Comparison of ENCODE assay signal across 8 mouse cellular contexts in the genomic region with DNA sequence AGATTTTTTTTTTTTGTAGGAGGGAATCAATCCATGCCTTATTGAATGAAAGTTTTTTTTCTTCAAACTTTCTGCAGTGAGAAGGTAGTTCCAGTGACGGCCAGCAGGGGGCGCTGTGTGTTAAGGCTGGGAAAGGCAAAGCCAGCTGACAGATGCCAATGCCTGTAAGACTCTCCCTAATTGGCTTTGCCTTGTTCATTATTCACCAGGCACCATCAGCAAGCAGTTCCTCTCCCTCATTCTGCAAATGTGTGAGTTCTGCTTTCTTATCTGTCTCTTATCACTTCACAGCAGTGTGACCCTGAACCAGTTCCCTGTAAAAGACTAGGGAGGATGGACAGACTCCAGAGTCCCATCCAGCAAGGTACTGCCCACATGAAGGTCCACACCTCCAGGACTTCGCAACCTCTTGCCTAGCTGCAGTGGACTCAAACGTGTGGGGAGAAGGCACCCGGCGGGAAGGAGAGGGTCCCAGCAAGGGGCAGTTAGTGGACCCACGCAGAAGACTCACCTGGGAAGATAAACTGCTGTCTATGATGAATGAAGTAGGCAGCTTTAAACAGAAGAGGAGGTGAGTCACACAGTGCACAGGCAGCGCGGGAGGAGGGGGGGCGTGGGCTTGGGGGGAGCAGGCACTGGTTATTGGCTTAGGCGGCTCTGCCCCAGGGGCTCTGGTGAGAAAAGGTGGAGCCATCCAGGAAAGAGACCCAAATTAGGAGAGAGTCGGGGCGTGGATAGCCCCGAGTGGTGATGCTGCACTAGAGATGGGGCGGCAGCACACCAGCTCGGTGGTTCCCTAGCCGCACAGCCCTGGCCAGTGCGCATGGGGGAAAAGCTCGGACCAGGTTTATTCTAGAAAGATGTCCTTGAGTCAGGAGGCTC. TPM values are rescaled to one million over a fixed set of nuclear protein-coding genes. Genes with fewer than 3 reads are reported as not detected.
A peak's percentile ranks its signal among the peaks of the same experiment; 100 is the strongest.
DNase-seq lines count a peak whose midpoint lies in the region; ATAC-seq and TF ChIP-seq lines count a peak whose summit lies in the region.

No protein-coding gene starts in this region.

- 0 out of 2 replicates have a peak overlapping the region, but pooled peaks have one; percentile 16 for H3K27ac ChIP-seq in heart, embryonic 13.5 days (replicated peaks)
- H3K27ac ChIP-seq in liver, embryonic 14.5 days, result no peak overlapping the region

- no peak overlapping the region for H3K4me3 ChIP-seq in heart, embryonic 13.5 days
- H3K4me3 ChIP-seq in liver, embryonic 14.5 days (ENCODE audit: insufficient read depth in 1 of 2, low read depth in 2 of 2, low read length in 2 of 2), result no peak overlapping the region

- peak; percentile 61 for ATAC-seq in CD4-positive, CD25-positive, alpha-beta regulatory T cell, adult 4 months
- 0 out of 2 replicates have a peak, but pooled peaks have one; percentile 50 for ATAC-seq in erythroblast, adult 5-6 weeks (replicated peaks; ENCODE audit: low FRiP score, poor library complexity, severe bottlenecking)
- ATAC-seq in heart, embryonic 13.5 days (ENCODE audit: extremely low read depth, insufficient number of reproducible peaks, low FRiP score, low TSS enrichment), result no peak
- ATAC-seq in liver, embryonic 14.5 days (ENCODE audit: insufficient read depth), result no peak
- ATAC-seq in neutrophil, adult 5-6 weeks (ENCODE audit: extremely low read depth, insufficient number of reproducible peaks, low FRiP score, poor library complexity, severe bottlenecking), result peak; percentile 42

- peaks cover 75% of the 10 kb centered on the region for H3K36me3 ChIP-seq in heart, embryonic 13.5 days
- H3K36me3 ChIP-seq in liver, embryonic 14.5 days (replicated peaks; ENCODE audit: control insufficient read depth, insufficient read depth, low read depth), result no peaks in the 10 kb centered on the region

- H3K9ac ChIP-seq in heart, embryonic 13.5 days, result peak overlapping the region; percentile 28; the same call in 1 of the 2 replicates
- no peak overlapping the region for H3K9ac ChIP-seq in liver, embryonic 14.5 days (replicated peaks)

- TF ChIP-seq CTCF in liver, embryonic 14.5 days (IDR thresholded peaks at IDR 0.05; ENCODE audit: low read depth), result peak; percentile 98

- no peaks in the 10 kb centered on the region for H3K27me3 ChIP-seq in heart, embryonic 13.5 days (replicated peaks)
- no peaks in the 10 kb centered on the region for H3K27me3 ChIP-seq in liver, embryonic 14.5 days (ENCODE audit: control insufficient read depth, insufficient read depth, low read length)

- TF ChIP-seq EP300 in liver, embryonic 14.5 days (IDR thresholded peaks at IDR 0.05; ENCODE audit: low read depth), result no peak

- 25% methylated on average over 19 of the region's 19 CpGs for WGBS in heart, embryonic 13.5 days
- WGBS in liver, embryonic 14.5 days (ENCODE audit: insufficient replicate concordance), result 38% methylated on average over 19 of the region's 19 CpGs

- H3K9me3 ChIP-seq in heart, embryonic 13.5 days, result no peaks in the 10 kb centered on the region
- H3K9me3 ChIP-seq in liver, embryonic 14.5 days (ENCODE audit: control insufficient read depth, low read length), result no peaks in the 10 kb centered on the region

- peaks cover 12% of the 10 kb centered on the region for H3K4me1 ChIP-seq in heart, embryonic 13.5 days
- peaks cover 0 to 3% of the 10 kb centered on the region in 2 experiments; a peak in 1 of 4 replicates for H3K4me1 ChIP-seq in liver, embryonic 14.5 days (replicated peaks; ENCODE audit: control insufficient read depth in 2 of 2, insufficient read depth in 2 of 2, low read length in 1 of 2)

- H3K4me2 ChIP-seq in heart, embryonic 13.5 days, result no peak overlapping the region
- H3K4me2 ChIP-seq in liver, embryonic 14.5 days (ENCODE audit: low read depth), result no peak overlapping the region

- DNase-seq in brain, adult 2 months (ENCODE audit: low read depth, low spot score), result peak; percentile 90
- DNase-seq in kidney, postnatal 36 days, result peak; percentile 74 to 93
- peak in 2 of 3 experiments; percentile 26 to 49 for DNase-seq in liver, embryonic 14.5 days (ENCODE audit: low read depth in 3 of 3, low spot score in 3 of 3)
- peak; percentile 78 for DNase-seq in testis, postnatal 14 days (ENCODE audit: low spot score)

RNA-seq across cellular contexts. Expression of a gene that starts 46.1 kb away (rescaled TPM):
- 100 to 1,000 TPM; 289 to 325 TPM for polyA plus RNA-seq in CD4-positive, CD25-positive, alpha-beta regulatory T cell, adult 4 months (2017; shearing (Covaris generic))
- 155 and 163 TPM in 2 replicates for total RNA-seq in erythroblast, adult 5-6 weeks (2015; ENCODE audit: low replicate concordance)
- 39.4 and 48.7 TPM in 2 replicates for total RNA-seq in erythroblast, adult 5-6 weeks (2017; ENCODE audit: low replicate concordance)
- 60.2 and 67.9 TPM in 2 replicates for polyA plus RNA-seq in heart, embryonic 13.5 days (2015; fragmentation: Nextera tagmentation; extraction: Ambion mirVana)
- polyA plus RNA-seq in liver, embryonic 14.5 days (2012; rRNA removed), result 58.5 and 70.8 TPM in 2 replicates
- polyA plus RNA-seq in liver, embryonic 14.5 days (2014; fragmentation: Nextera tagmentation; extraction: Ambion mirVana), result 93.6 and 94.6 TPM in 2 replicates
- 62.7 and 66.2 TPM in 2 replicates for total RNA-seq in neutrophil, adult 5-6 weeks (2017)

Comparison
In these comparisons a context has a peak if more than half of its experiments do, and no peak if none do; other contexts are left out.
1. ATAC-seq: peak in CD4-positive, CD25-positive, alpha-beta regulatory T cell, adult 4 months (single experiment), erythroblast, adult 5-6 weeks (single experiment) and neutrophil, adult 5-6 weeks (single experiment); none in heart, embryonic 13.5 days (single experiment) and liver, embryonic 14.5 days (single experiment).
2. DNase-seq: peak in every context shown above with its lines; median percentile 90 in brain, adult 2 months; 84 in kidney, postnatal 36 days; 78 in testis, postnatal 14 days; 38 in liver, embryonic 14.5 days.